Mouse (Mus musculus) C2C12 (cell line): ENCODE measurements around the gene Csmd2.

Experiments
- CEBPB ChIP-seq: IDR thresholded peaks from one replicate; pipeline ENCODE4 v1.6.1; 2011; ENCODE audit warnings: low read depth, mild to moderate bottlenecking, control low read depth, moderate library complexity
- CTCF ChIP-seq: IDR thresholded peaks from one replicate; pipeline ENCODE4 v1.5.1; 2011; ENCODE audit not compliant: control insufficient read depth, insufficient read depth, insufficient read length
- MAX ChIP-seq: IDR thresholded peaks from one replicate; pipeline ENCODE4 v1.6.1; 2011; ENCODE audit warnings: mild to moderate bottlenecking, control low read depth
- MYOG ChIP-seq: IDR thresholded peaks from one replicate; pipeline ENCODE4 v1.6.1; 2011; ENCODE audit not compliant: control insufficient read depth, insufficient read length; ENCODE audit errors: extremely low read depth
- USF1 ChIP-seq: IDR thresholded peaks from one replicate; pipeline ENCODE4 v1.6.1; 2011; ENCODE audit warnings: low read depth, mild to moderate bottlenecking, control low read depth, moderate library complexity

DNA sequence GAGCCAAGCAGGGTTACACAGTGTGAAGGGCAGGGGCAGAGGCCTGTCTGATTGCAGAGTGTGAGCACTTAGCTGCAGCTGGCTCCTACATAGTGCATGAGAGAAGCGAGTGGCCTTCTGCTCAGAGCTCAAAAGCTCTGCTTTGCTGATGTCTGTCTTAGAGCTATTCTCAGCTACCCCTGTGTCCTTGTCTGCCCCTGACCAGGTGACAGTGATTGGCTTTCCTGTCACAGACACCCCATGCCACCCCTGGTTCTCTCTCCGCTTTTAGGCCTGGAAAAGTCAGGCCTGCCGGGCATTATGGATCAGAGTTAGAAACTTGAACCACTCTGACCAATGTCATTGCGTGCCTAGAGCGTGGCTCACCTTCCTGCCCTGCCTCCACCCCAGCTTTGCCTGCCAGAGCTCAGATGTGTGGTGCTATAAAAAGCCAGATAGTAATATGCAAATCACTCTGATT lies 99.5 kb downstream of the Csmd2 start:
- TF ChIP-seq CTCF (no peak), MAX (no peak), CEBPB (no peak), MYOG (no peak), USF1 (no peak)
